Mouse (Mus musculus) C2C12 (cell line): ENCODE data around the gene Hmgcl.

Source experiments
- CTCF ChIP-seq: IDR thresholded peaks from one replicate; pipeline ENCODE4 v1.5.1; 2011; ENCODE audit not compliant: control insufficient read depth, insufficient read depth, insufficient read length
- USF1 ChIP-seq: IDR thresholded peaks from one replicate; pipeline ENCODE4 v1.6.1; 2011; ENCODE audit warnings: low read depth, mild to moderate bottlenecking, control low read depth, moderate library complexity

DNA sequence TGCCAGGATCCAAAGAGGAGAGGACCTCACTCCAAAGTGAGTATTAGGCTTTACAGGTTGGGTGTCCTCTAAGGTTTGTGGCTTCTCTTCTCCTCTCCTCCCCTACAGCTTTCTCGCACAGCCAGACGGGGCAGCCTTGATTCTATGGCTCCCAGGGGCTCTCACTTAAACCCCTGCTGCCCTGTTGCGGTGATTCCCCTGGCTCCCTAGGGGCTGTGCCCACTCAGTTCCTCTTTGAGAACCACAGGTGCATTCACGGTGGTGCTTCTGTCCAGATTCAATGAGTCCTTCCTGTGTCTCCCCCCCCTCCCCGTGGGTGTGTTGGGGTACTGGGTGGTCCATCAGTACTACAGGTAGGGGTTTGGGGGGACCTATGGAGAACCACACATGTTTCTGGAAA lies 46.2 kb upstream of the Hmgcl start:
- TF ChIP-seq USF1 (no peak), CTCF (no peak)
